Mouse (Mus musculus) thymus, adult 2 months (tissue): ENCODE measurements around the gene Nvl.

Experiments
- CTCF ChIP-seq: fragments of 200-500 bp; IDR thresholded peaks from 2 replicates; pipeline ENCODE4 v1.5.1; 2012; ENCODE audit warnings: mild to moderate bottlenecking, control low read depth, low read length, moderate library complexity, borderline replicate concordance; ENCODE audit not compliant: control insufficient read depth, poor library complexity, insufficient read depth; ENCODE audit errors: extremely low read depth
- POLR2A ChIP-seq: fragments of 200-500 bp; IDR thresholded peaks from 2 replicates; pipeline ENCODE4 v1.6.1; 2012; ENCODE audit warnings: mild to moderate bottlenecking, low read length, control low read depth, moderate library complexity; ENCODE audit not compliant: control insufficient read depth, poor library complexity, insufficient read depth; ENCODE audit errors: extremely low read depth

DNA sequence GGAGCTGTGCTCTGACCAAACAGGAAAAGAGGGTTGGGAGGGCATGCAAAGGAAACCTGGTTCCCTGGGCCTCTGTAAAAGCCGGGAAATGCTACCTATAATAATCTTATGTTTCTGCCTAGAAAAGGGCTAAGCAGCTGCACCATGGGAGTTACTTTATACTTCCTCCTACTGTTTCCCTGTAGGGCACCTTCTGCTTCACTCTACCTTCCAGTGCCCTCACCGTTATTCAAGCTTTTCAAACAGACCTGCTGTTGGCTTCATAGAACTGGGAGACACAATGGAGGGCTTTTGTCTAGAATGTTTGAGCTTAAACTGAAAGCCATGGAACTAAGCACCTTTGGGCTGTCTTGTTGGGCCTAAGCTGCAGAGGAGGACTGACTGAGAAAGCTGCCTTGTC lies 23.8 kb upstream of the Nvl start:
- TF ChIP-seq CTCF, result no peak
- no peak for TF ChIP-seq POLR2A
